Comparison of ENCODE assay signal across 8 mouse cellular contexts in genomic region chr13:23570261-23571021, GRCm38 (mm10). TPM values are rescaled to one million over a fixed set of nuclear protein-coding genes. Genes with fewer than 3 reads are reported as not detected.
DNase-seq lines count a peak whose midpoint lies in the region; ATAC-seq and TF ChIP-seq lines count a peak whose summit lies in the region.
"Not testable (repeated sequence)": the region's sequence is repeated elsewhere in the genome, so short reads cannot be mapped to it uniquely, and the experiment has no call there.

No protein-coding gene starts in this region.

- peak; percentile 51 for DNase-seq in c-Kit-positive CD71-positive TER-119-negative erythroid progenitor cells, embryonic 14.5 days (ENCODE audit: low read depth)
- DNase-seq in heart, postnatal 0 days (ENCODE audit: low spot score), result not testable (repeated sequence)
- peak in 1 of 3 experiments; percentile 63 for DNase-seq in liver, embryonic 14.5 days (ENCODE audit: low read depth in 3 of 3, low spot score in 3 of 3)

- not testable (repeated sequence) for H3K27me3 ChIP-seq in E14TG2a.4 (ENCODE audit: insufficient read depth, low read length); forebrain, embryonic 12.5 days; heart, postnatal 0 days (ENCODE audit: control insufficient read depth, insufficient read depth, low read length); kidney, embryonic 14.5 days (ENCODE audit: control insufficient read depth, insufficient read depth, low read length); liver, embryonic 14.5 days (ENCODE audit: control insufficient read depth, insufficient read depth, low read length); midbrain, embryonic 16.5 days (ENCODE audit: control insufficient read depth, insufficient read depth, low read depth, low read length); stomach, embryonic 15.5 days (replicated peaks)

- not testable (repeated sequence) for TF ChIP-seq EP300 in heart, postnatal 0 days (IDR thresholded peaks at IDR 0.05; ENCODE audit: low read depth)
- TF ChIP-seq EP300 in liver, embryonic 14.5 days (IDR thresholded peaks at IDR 0.05; ENCODE audit: low read depth), result peak; percentile 3; the same call in 1 of the 2 replicates

- peaks cover 17% of the 10 kb centered on the region for H3K4me1 ChIP-seq in E14TG2a.4 (replicated peaks; ENCODE audit: low read depth, low read length)
- peaks cover 17% of the 10 kb centered on the region for H3K4me1 ChIP-seq in forebrain, embryonic 12.5 days
- peaks cover 11% of the 10 kb centered on the region; the same call in 1 of the 2 replicates for H3K4me1 ChIP-seq in heart, postnatal 0 days (ENCODE audit: control insufficient read depth, insufficient read depth)
- H3K4me1 ChIP-seq in kidney, embryonic 14.5 days (ENCODE audit: control insufficient read depth, insufficient read depth, low read length); stomach, embryonic 15.5 days: not testable (repeated sequence)
- peaks cover 12 to 20% of the 10 kb centered on the region in 2 experiments for H3K4me1 ChIP-seq in liver, embryonic 14.5 days (replicated peaks; ENCODE audit: control insufficient read depth in 2 of 2, insufficient read depth in 2 of 2, low read length in 1 of 2)
- peaks cover 22% of the 10 kb centered on the region for H3K4me1 ChIP-seq in midbrain, embryonic 16.5 days (ENCODE audit: control insufficient read depth, insufficient read depth, low read length)

- peak overlapping the region; percentile 97 for H3K27ac ChIP-seq in forebrain, embryonic 12.5 days
- peak overlapping the region; percentile 97 for H3K27ac ChIP-seq in heart, postnatal 0 days (ENCODE audit: low read depth)
- peak overlapping the region; percentile 92 for H3K27ac ChIP-seq in kidney, embryonic 14.5 days (ENCODE audit: low read depth, low read length)
- peak overlapping the region; percentile 97 for H3K27ac ChIP-seq in liver, embryonic 14.5 days
- peak overlapping the region; percentile 93 for H3K27ac ChIP-seq in midbrain, embryonic 16.5 days (ENCODE audit: low read length)
- H3K27ac ChIP-seq in stomach, embryonic 15.5 days, result peak overlapping the region; percentile 98

- TF ChIP-seq CTCF in E14TG2a.4 (conservative IDR thresholded peaks at IDR 0.05; ENCODE audit: low read length); heart, postnatal 0 days (IDR thresholded peaks at IDR 0.05; ENCODE audit: low read depth): not testable (repeated sequence)
- 0 out of 2 replicates have a peak, but pooled peaks have one; percentile 6 for TF ChIP-seq CTCF in liver, embryonic 14.5 days (IDR thresholded peaks at IDR 0.05; ENCODE audit: low read depth)

- under 1% methylated on average over 29 of the region's 41 CpGs for WGBS in forebrain, embryonic 12.5 days
- 5% methylated on average over 21 of the region's 41 CpGs for WGBS in heart, postnatal 0 days
- 1% methylated on average over 19 of the region's 41 CpGs for WGBS in kidney, embryonic 14.5 days
- WGBS in liver, embryonic 14.5 days (ENCODE audit: insufficient replicate concordance), result under 1% methylated on average over 21 of the region's 41 CpGs
- WGBS in midbrain, embryonic 16.5 days, result under 1% methylated on average over 19 of the region's 41 CpGs
- WGBS in stomach, embryonic 15.5 days, result 1% methylated on average over 27 of the region's 41 CpGs

- not testable (repeated sequence) for H3K9me3 ChIP-seq in E14TG2a.4 (ENCODE audit: low read length); forebrain, embryonic 12.5 days; heart, postnatal 0 days (replicated peaks; ENCODE audit: control insufficient read depth, low read length); kidney, embryonic 14.5 days (ENCODE audit: control insufficient read depth, low read length); liver, embryonic 14.5 days (ENCODE audit: control insufficient read depth, low read length); midbrain, embryonic 16.5 days (replicated peaks; ENCODE audit: control insufficient read depth, low read length, poor library complexity, severe bottlenecking); stomach, embryonic 15.5 days

- ATAC-seq in forebrain, embryonic 12.5 days (ENCODE audit: low FRiP score); kidney, embryonic 14.5 days (ENCODE audit: low FRiP score, low TSS enrichment); liver, embryonic 14.5 days (ENCODE audit: insufficient read depth); stomach, embryonic 15.5 days (ENCODE audit: insufficient read depth, low FRiP score, low read depth): not testable (repeated sequence)
- ATAC-seq in heart, postnatal 0 days (ENCODE audit: insufficient read depth, low read depth), result peak; percentile 36; the same call in 1 of the 2 replicates
- peak; percentile 43 for ATAC-seq in midbrain, embryonic 16.5 days

- H3K4me3 ChIP-seq in E14TG2a.4 (replicated peaks; ENCODE audit: low read length), result peak overlapping the region; percentile 69
- peak overlapping the region; percentile 47 for H3K4me3 ChIP-seq in forebrain, embryonic 12.5 days (replicated peaks)
- peak overlapping the region; percentile 51 for H3K4me3 ChIP-seq in heart, postnatal 0 days (ENCODE audit: low read depth, low read length)
- H3K4me3 ChIP-seq in kidney, embryonic 14.5 days (ENCODE audit: low read length), result peak overlapping the region; percentile 43
- H3K4me3 ChIP-seq in liver, embryonic 14.5 days (ENCODE audit: insufficient read depth in 1 of 2, low read depth in 2 of 2, low read length in 2 of 2), result peak overlapping the region; percentile 48 to 65
- peak overlapping the region; percentile 43 for H3K4me3 ChIP-seq in midbrain, embryonic 16.5 days (ENCODE audit: low read depth, low read length)
- H3K4me3 ChIP-seq in stomach, embryonic 15.5 days (replicated peaks), result peak overlapping the region; percentile 47

- H3K36me3 ChIP-seq in E14TG2a.4 (ENCODE audit: insufficient read depth, low read length); forebrain, embryonic 12.5 days (replicated peaks); heart, postnatal 0 days (replicated peaks; ENCODE audit: control insufficient read depth, insufficient read depth, low read length); kidney, embryonic 14.5 days (ENCODE audit: control insufficient read depth, insufficient read depth, low read length); liver, embryonic 14.5 days (replicated peaks; ENCODE audit: control insufficient read depth, insufficient read depth, low read depth); midbrain, embryonic 16.5 days (ENCODE audit: control insufficient read depth, insufficient read depth, low read length); stomach, embryonic 15.5 days: not testable (repeated sequence)

- H3K4me2 ChIP-seq in forebrain, embryonic 12.5 days, result peak overlapping the region; percentile 66
- H3K4me2 ChIP-seq in heart, postnatal 0 days (ENCODE audit: low read depth, low read length), result peak overlapping the region; percentile 62
- H3K4me2 ChIP-seq in kidney, embryonic 14.5 days (replicated peaks; ENCODE audit: low read depth, low read length), result peak overlapping the region; percentile 40
- H3K4me2 ChIP-seq in liver, embryonic 14.5 days (ENCODE audit: low read depth), result peak overlapping the region; percentile 79
- peak overlapping the region; percentile 59 for H3K4me2 ChIP-seq in midbrain, embryonic 16.5 days (ENCODE audit: low read length)
- H3K4me2 ChIP-seq in stomach, embryonic 15.5 days, result peak overlapping the region; percentile 52

- H3K9ac ChIP-seq in forebrain, embryonic 12.5 days, result peak overlapping the region; percentile 49
- not testable (repeated sequence) for H3K9ac ChIP-seq in heart, postnatal 0 days (replicated peaks; ENCODE audit: low read depth, low read length)
- peak overlapping the region; percentile 51 for H3K9ac ChIP-seq in kidney, embryonic 14.5 days (ENCODE audit: low read depth, low read length)
- H3K9ac ChIP-seq in liver, embryonic 14.5 days (replicated peaks), result peak overlapping the region; percentile 88
- peak overlapping the region; percentile 56; the same call in 1 of the 2 replicates for H3K9ac ChIP-seq in midbrain, embryonic 16.5 days (ENCODE audit: low read depth, low read length)
- H3K9ac ChIP-seq in stomach, embryonic 15.5 days, result peak overlapping the region; percentile 9; the same call in 1 of the 2 replicates

RNA-seq across cellular contexts. Expression of gene Hist1h2ae, which starts 0.6 kb away (rescaled TPM):
- polyA plus RNA-seq in forebrain, embryonic 12.5 days (2016; fragmentation: Nextera tagmentation; extraction: Ambion mirVana), result 115 and 138 TPM in 2 replicates
- 171 and 312 TPM in 2 replicates for total RNA-seq in heart, postnatal 0 days (2014; rRNA removed; ENCODE audit: low replicate concordance)
- polyA plus RNA-seq in heart, postnatal 0 days (2015; fragmentation: Nextera tagmentation; extraction: Ambion mirVana), result 12.1 and 14.3 TPM in 2 replicates
- polyA plus RNA-seq in kidney, embryonic 14.5 days (2014; fragmentation: Nextera tagmentation; extraction: Ambion mirVana), result 114 and 155 TPM in 2 replicates
- 10.8 and 14.3 TPM in 2 replicates for polyA plus RNA-seq in liver, embryonic 14.5 days (2012; rRNA removed)
- polyA plus RNA-seq in liver, embryonic 14.5 days (2014; fragmentation: Nextera tagmentation; extraction: Ambion mirVana), result 150 and 151 TPM in 2 replicates
- 7.7 and 11.6 TPM in 2 replicates for polyA plus RNA-seq in midbrain, embryonic 16.5 days (2015; fragmentation: Nextera tagmentation; extraction: Ambion mirVana)
- polyA plus RNA-seq in stomach, embryonic 15.5 days (2015; fragmentation: Nextera tagmentation; extraction: Ambion mirVana), result 95.8 and 121 TPM in 2 replicates

RNA-seq across cellular contexts. Expression of gene Hist1h2bg, which starts 0.8 kb away (rescaled TPM):
- polyA plus RNA-seq in forebrain, embryonic 12.5 days (2016; fragmentation: Nextera tagmentation; extraction: Ambion mirVana), result 8.9 and 11.4 TPM in 2 replicates
- total RNA-seq in heart, postnatal 0 days (2014; rRNA removed; ENCODE audit: low replicate concordance), result 1,110 and 1,666 TPM in 2 replicates
- 2.5 and 4.3 TPM in 2 replicates for polyA plus RNA-seq in heart, postnatal 0 days (2015; fragmentation: Nextera tagmentation; extraction: Ambion mirVana)
- 7.9 and 12.9 TPM in 2 replicates for polyA plus RNA-seq in kidney, embryonic 14.5 days (2014; fragmentation: Nextera tagmentation; extraction: Ambion mirVana)
- 42.1 and 55.9 TPM in 2 replicates for polyA plus RNA-seq in liver, embryonic 14.5 days (2012; rRNA removed)
- 6.9 and 10.2 TPM in 2 replicates for polyA plus RNA-seq in liver, embryonic 14.5 days (2014; fragmentation: Nextera tagmentation; extraction: Ambion mirVana)
- polyA plus RNA-seq in midbrain, embryonic 16.5 days (2015; fragmentation: Nextera tagmentation; extraction: Ambion mirVana), result 0.36 and 0.86 TPM in 2 replicates
- 11.7 and 17.0 TPM in 2 replicates for polyA plus RNA-seq in stomach, embryonic 15.5 days (2015; fragmentation: Nextera tagmentation; extraction: Ambion mirVana)

RNA-seq across cellular contexts. Expression of gene Hist1h2bf, which starts 3.6 kb away (rescaled TPM):
- 7.2 and 9.5 TPM in 2 replicates for polyA plus RNA-seq in forebrain, embryonic 12.5 days (2016; fragmentation: Nextera tagmentation; extraction: Ambion mirVana)
- 603 and 951 TPM in 2 replicates for total RNA-seq in heart, postnatal 0 days (2014; rRNA removed; ENCODE audit: low replicate concordance)
- polyA plus RNA-seq in heart, postnatal 0 days (2015; fragmentation: Nextera tagmentation; extraction: Ambion mirVana), result 1.3 and 1.6 TPM in 2 replicates
- polyA plus RNA-seq in kidney, embryonic 14.5 days (2014; fragmentation: Nextera tagmentation; extraction: Ambion mirVana), result 6.7 and 10.8 TPM in 2 replicates
- polyA plus RNA-seq in liver, embryonic 14.5 days (2012; rRNA removed), result 15.9 and 35.2 TPM in 2 replicates
- polyA plus RNA-seq in liver, embryonic 14.5 days (2014; fragmentation: Nextera tagmentation; extraction: Ambion mirVana), result 3.4 and 4.4 TPM in 2 replicates
- not detected in 2 replicates for polyA plus RNA-seq in midbrain, embryonic 16.5 days (2015; fragmentation: Nextera tagmentation; extraction: Ambion mirVana)
- 3.5 and 3.8 TPM in 2 replicates for polyA plus RNA-seq in stomach, embryonic 15.5 days (2015; fragmentation: Nextera tagmentation; extraction: Ambion mirVana)

RNA-seq across cellular contexts. Expression of gene Hist1h2ad, which starts 3.7 kb away (rescaled TPM):
- polyA plus RNA-seq in forebrain, embryonic 12.5 days (2016; fragmentation: Nextera tagmentation; extraction: Ambion mirVana), result 1.3 and 3.7 TPM in 2 replicates
- 568 and 769 TPM in 2 replicates for total RNA-seq in heart, postnatal 0 days (2014; rRNA removed; ENCODE audit: low replicate concordance)
- polyA plus RNA-seq in heart, postnatal 0 days (2015; fragmentation: Nextera tagmentation; extraction: Ambion mirVana), result 0.27 and 1.8 TPM in 2 replicates
- polyA plus RNA-seq in kidney, embryonic 14.5 days (2014; fragmentation: Nextera tagmentation; extraction: Ambion mirVana), result 2.9 and 5.3 TPM in 2 replicates
- 10.4 and 25.5 TPM in 2 replicates for polyA plus RNA-seq in liver, embryonic 14.5 days (2012; rRNA removed)
- 4.7 and 5.1 TPM in 2 replicates for polyA plus RNA-seq in liver, embryonic 14.5 days (2014; fragmentation: Nextera tagmentation; extraction: Ambion mirVana)
- not detected in 2 replicates for polyA plus RNA-seq in midbrain, embryonic 16.5 days (2015; fragmentation: Nextera tagmentation; extraction: Ambion mirVana)
- 2.4 and 3.4 TPM in 2 replicates for polyA plus RNA-seq in stomach, embryonic 15.5 days (2015; fragmentation: Nextera tagmentation; extraction: Ambion mirVana)

RNA-seq across cellular contexts. Expression of gene Hist1h3d, which starts 5.1 kb away (rescaled TPM):
- polyA plus RNA-seq in forebrain, embryonic 12.5 days (2016; fragmentation: Nextera tagmentation; extraction: Ambion mirVana), result 5.8 and 6.6 TPM in 2 replicates
- 116 and 155 TPM in 2 replicates for total RNA-seq in heart, postnatal 0 days (2014; rRNA removed; ENCODE audit: low replicate concordance)
- polyA plus RNA-seq in heart, postnatal 0 days (2015; fragmentation: Nextera tagmentation; extraction: Ambion mirVana), result 1.2 and 1.8 TPM in 2 replicates
- 12.0 and 14.7 TPM in 2 replicates for polyA plus RNA-seq in kidney, embryonic 14.5 days (2014; fragmentation: Nextera tagmentation; extraction: Ambion mirVana)
- polyA plus RNA-seq in liver, embryonic 14.5 days (2012; rRNA removed), result 20.4 and 27.3 TPM in 2 replicates
- 7.1 and 7.2 TPM in 2 replicates for polyA plus RNA-seq in liver, embryonic 14.5 days (2014; fragmentation: Nextera tagmentation; extraction: Ambion mirVana)
- 0.53 and 0.60 TPM in 2 replicates for polyA plus RNA-seq in midbrain, embryonic 16.5 days (2015; fragmentation: Nextera tagmentation; extraction: Ambion mirVana)
- 5.7 and 7.9 TPM in 2 replicates for polyA plus RNA-seq in stomach, embryonic 15.5 days (2015; fragmentation: Nextera tagmentation; extraction: Ambion mirVana)
